Mouse (Mus musculus) layer of hippocampus, postnatal 10 days (tissue): ENCODE results near the gene Zfp988. TPM values are rescaled to one million over a fixed set of nuclear protein-coding genes. Genes with fewer than 3 reads are reported as not detected.
"Not testable (repeated sequence)": the region's sequence is repeated elsewhere in the genome, so short reads cannot be mapped to it uniquely, and the experiment has no call there.

Source experiments
- DNase-seq, 2 experiments: peaks; one replicate each; pipeline ENCODE4 v3.0.0; 2021; ENCODE audit warnings: low spot score in 2 of 2
- total RNA-seq, 2 experiments: library from RNA; stranded (reverse); gene quantifications; 2 replicates each; pipeline ENCODE4 v1.2.3; 2021

Zfp988 gene
- total RNA-seq, 2 experiments from 2014 or later, result 0.25 TPM; not detected in 1

DNA sequence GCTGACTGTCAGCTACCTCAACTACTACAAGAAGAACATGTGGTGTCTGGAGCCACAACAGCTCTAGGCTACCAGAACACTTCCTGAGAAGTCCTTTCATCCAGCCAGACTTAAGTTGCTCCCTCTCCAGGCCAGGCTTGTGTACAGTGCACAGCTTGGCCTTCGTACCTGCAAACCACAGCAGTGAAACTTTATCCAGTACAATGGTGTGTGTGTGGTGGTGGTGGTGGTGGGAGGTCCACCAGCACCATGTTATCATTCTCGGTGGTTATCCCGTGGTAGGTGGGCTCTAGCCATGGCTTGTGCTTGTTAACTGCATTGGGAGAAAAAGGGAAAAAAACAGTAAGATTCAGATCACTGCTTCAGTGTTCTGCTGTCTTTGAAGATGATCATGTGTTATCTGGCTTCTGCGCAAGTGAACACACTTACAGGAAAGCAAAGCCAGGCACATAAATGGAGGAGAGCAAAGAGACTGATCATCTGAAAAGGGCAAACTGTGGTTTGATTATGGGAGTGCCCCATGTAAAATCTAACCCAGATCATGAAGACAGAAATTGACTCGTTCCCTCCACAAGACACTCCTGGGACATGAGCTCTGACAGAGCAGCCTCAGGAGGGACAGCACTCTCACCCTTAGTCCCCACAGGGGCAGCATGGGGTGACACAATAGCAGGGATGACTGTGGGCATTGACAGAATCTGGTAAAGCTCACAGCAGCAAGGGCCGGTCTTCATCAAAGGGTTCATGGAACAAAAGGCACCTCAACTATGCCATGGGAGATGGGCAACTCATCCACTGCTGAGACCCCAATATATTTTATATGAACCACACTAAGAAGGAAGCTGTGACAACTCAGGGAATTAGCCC, 37.8 kb downstream of the Zfp988 start:
- not testable (repeated sequence) for DNase-seq

GRCm38 (mm10) chr4:147345061-147345554, 39.6 kb downstream of the Zfp988 start:
- DNase-seq, result not testable (repeated sequence)

DNA sequence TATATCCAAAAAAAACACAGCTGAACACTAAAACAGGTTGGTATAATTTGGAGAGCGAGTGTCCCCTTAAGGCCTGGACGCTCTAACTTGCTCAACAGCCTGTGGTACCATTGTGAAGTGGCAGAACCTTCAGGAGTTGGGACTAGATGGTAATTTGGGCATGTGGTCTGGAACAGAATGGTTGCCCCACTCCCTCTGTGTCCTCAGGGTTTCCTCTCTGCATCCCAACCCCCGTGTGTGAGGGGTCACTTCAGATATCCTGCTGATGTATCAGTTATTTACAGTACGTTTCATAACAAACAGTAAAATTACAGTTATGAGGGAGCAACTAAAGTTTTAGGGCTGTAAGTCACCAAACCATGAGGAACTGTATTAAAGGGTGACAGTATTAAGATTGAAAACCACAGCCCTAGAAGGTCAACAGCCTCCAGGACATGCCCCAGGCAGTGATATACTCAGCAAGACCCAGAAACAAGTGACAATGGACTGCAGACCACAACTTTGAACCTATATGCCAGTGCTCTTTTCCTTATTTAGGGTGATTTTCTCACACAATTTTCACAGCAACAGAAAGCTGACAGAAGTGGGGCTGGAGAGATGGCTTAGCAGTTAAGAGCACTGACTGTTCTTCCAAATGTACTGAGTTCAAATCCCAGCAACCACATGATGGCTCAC, 41.0 kb downstream of the Zfp988 start:
- DNase-seq, result not testable (repeated sequence)

DNA sequence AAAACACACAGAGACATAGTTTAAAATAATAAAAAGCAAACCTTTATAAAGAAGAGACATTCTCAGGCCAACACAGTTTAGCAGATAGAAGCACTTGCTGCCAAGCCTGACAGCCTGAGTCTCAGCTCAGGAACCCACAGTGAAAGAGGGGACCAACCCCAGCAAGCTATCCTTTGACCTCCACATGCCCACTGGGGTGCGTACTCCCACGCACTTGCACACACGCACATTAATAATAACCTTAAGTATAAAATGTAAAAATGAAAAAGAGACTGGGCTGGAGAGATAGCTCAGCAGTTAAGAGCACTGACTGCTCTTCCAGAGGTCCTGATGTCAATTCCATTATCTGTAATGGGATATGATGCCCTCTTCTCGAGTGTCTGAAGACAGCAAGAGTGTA, 41.8 kb downstream of the Zfp988 start:
- not testable (repeated sequence) for DNase-seq

DNA sequence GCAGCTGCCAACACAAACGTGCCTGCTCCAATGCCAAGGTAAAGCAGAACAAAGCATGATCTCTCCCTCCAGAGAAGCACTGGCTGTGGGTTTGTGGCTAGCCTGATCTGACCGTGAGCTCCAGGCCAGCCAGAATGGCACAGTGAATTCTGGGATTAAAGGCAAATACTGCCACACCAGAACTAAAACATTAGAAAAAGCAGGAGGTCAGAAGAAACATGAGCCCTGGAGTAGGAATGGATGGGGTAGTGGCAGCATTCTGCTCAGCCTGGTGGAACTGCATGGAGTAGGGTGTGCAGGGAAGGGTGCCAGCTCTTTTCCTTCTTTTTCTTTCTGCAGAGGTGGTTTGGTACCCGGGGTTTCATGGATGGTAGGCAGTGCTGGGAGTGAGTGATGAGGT, 42.4 kb downstream of the Zfp988 start:
- DNase-seq, result not testable (repeated sequence)

GRCm38 (mm10) chr4:147348401-147348800, 42.9 kb downstream of the Zfp988 start:
- not testable (repeated sequence) for DNase-seq

DNA sequence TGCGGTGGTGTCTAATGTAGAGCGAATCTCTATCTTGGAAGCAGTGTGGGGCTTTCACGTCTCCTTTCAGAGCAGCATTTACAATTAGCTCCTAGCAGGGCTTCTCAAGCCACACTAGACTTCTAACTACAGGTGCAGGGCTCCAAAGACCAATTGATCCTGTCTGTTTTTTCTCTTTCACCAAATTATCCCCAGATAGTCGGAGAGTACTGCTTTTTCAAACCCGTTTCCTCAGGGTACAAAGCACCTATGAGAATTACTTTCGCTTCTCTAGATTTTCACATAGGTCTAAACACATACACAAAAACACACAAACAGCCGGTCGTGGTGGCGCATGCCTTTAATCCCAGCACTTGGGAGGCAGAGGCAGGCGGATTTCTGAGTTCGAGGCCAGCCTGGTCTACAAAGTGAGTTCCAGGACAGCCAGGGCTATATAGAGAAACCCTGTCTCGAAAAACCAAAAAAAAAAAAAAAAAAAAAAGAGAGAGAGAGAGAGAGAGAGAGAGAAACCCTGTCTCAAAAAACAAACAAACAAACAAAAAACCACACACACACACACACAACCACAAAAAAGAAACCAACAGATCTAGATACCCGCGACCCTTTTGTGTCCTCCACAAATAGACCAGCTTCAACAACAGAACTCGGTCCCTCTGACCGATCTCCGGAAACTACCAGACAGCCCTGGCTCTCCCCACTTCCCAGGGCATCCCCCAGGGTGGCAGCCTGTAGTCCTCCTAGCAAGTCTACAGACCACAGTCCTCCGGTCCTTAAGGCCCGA, 43.6 kb downstream of the Zfp988 start:
- DNase-seq, result not testable (repeated sequence)

DNA sequence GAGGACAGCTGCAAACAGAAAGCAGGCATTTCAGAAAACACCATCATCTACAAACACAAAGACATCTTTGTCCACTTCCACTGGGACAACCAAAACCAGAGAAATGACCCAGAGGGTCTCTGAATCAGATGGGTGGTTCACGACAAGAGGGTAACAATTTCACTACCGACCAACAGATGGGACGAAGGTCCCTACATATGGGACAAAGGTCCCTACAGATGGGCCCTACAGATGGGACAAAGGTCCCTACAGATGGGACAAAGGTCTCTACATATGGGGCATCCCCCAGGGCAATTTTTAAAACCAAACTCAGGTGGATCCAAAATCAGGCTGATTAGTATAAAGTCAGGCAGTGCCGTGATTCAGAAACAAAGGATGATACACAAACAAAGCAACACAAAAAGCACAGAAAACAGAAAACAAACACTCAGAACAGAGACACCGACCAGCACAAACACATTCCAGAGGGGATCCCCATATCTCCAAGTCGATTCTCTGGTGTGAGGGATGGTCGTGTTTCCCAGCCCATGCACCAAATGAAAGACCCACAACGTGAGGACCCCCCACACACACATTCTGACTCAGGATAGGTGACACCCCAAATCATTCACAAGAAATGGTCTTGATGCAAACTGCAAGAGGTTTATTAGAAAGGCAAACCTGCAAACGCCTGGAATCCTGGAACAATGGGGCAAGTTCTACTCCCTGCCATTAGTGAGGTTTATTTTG, 44.4 kb downstream of the Zfp988 start:
- DNase-seq, result not testable (repeated sequence)

GRCm38 (mm10) chr4:147350541-147350940, 45.1 kb downstream of the Zfp988 start:
- not testable (repeated sequence) for DNase-seq

- not testable (repeated sequence) for DNase-seq
These were observed 46.0 kb downstream of the Zfp988 start for GRCm38 (mm10) chr4:147351376-147351980.

DNA sequence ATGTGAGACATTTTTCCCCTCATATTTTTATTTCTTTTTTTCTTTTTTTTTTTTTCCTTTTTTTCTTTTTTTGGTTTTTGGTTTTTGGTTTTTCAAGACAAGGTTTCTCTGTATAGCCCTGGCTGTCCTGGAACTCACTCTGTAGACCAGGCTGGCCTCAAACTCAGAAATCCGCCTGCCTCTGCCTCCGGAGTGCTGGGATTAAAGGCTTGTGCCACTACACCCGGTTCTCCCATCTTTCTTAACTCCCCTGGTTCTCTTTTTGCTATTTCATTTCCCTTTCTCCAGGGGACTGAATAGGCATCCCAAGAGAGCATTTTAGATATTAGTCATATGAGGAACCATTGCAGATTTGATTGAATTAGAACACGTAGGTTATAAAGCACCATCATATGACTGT, 48.2 kb downstream of the Zfp988 start:
- not testable (repeated sequence) for DNase-seq

DNA sequence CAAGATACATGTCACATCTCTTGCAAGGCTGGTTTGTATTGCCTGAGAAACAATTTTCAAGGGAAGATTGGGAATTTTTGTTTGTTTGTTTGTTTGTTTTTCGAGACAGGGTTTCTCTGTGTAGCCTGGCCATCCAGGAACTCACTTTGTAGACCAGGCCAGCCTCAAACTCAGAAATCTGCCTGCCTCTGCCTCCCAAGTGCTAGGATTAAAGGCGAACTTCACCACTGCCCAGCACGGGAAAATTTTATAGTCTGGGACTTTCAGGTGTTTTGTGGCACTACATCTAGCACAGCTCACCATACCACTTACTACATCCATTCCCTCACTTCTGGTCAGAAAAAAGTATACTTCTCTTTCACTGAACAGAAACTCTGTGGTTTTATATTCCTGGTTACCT, 50.6 kb downstream of the Zfp988 start:
- not testable (repeated sequence) for DNase-seq

DNA sequence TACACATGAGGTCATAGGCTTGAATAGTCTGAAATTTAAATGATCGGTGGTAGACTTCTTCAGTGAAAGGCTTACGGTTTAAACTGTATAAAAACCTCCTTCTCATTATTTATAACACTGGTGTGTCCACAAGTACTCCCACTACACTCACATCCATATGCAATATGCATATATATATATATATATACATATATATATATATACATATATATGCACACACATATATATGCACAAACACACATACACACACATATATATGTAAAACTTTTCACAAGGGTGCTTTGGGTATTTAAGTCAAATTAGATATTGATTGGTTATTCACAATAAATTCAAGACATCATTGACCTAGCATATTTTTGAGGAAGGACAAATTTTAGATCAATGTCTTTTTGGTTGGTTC, 51.7 kb downstream of the Zfp988 start:
- DNase-seq, result not testable (repeated sequence)

DNA sequence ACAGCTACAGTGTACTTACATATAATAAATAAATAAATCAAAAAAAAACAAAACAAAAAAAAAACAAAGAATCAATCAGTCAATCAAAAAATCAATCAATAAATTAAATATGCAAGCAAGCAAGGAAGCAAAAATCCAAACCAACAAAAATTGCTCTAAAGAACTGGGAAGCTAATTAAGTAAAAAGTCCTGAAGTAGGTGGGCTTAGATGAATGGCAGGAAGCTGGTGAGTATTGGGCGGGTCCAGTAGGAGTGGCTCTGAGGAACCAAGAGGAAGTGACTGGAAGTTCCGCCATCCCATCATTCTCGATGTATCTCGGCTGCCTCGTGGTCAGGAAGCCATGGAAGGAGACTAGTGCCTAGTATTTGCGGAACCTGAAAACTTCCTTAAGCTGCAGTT, 55.5 kb downstream of the Zfp988 start, which contains the start of gene Zfp978:
Gene Zfp978, plus strand, starts transcription at position 301 of the 400 bp plus-strand sequence.
- not testable (repeated sequence) for DNase-seq

DNA sequence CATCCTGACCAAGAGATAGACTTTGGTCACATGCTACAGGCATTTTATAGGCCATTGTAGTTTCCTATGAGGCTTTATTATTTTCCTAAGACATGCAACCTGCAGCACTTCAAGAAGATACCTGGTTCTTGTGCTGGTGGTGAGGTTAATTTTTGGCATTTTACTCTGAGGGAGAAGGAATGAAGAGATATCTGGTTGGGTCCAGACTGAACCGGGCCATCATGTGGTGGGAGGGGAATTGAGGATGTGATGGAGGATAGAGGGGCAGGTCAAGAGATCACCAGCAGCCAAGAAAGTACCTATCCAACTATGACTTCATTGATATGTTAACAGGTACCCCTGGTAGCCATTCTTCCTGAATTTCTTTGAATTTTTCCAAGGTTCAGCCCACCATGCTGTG, 56.4 kb downstream of the Zfp988 start:
- not testable (repeated sequence) for DNase-seq

DNA sequence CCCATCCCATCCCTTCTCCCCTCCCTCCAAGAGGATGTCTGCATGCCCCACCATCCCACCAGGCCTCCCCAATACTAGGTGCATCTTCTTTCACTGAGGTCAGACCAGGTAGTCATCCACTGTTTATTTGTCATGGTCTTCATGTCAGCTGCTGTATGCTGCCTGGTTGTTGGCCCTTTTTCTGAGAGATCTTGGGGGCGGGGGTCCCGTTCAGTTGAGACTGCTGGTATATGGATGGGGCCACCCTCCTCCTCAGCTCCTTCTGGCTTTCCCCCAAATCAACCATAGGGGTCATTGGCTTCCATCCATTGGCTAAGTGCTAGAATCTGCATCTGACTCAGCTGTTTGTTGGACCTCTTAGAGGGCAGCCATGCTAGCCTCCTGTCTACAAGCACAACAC, 64.1 kb downstream of the Zfp988 start:
- DNase-seq, result not testable (repeated sequence)

DNA sequence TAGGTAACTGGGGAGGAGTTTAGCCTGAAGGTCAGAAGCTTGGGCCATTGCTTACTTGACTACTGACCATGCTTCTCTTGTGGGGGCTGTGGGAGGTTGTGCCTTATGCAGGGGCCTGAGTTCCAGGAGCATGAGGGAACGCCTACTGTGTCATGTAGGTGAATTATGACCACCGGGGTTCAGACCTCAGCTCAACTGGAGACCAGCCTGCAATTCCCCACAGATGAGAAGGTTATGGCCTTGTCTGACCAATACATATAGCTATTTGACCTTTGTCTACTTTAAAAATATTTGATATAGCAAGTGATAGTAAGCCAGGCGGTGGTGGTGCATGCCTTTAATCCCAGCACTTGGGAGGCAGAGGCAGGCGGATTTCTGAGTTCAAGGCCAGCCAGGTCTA, 77.7 kb downstream of the Zfp988 start:
- DNase-seq, result not testable (repeated sequence)
